Mouse (Mus musculus) subcutaneous adipose tissue, adult 2 months (tissue): ENCODE results near the gene Gm17689. TPM values are rescaled to one million over a fixed set of nuclear protein-coding genes. Genes with fewer than 3 reads are reported as not detected.

Experiments used
- polyA plus RNA-seq: library from polyadenylated mRNA; depleted of rRNA; stranded (reverse); fragments of >200 nt; gene quantifications from 2 replicates; pipeline ENCODE4 v1.2.3, GENCODE M21; 2012; ENCODE audit warnings: low replicate concordance; rRNA removed

Gene Gm17689
- polyA plus RNA-seq, result not detected in 2 replicates

DNA sequence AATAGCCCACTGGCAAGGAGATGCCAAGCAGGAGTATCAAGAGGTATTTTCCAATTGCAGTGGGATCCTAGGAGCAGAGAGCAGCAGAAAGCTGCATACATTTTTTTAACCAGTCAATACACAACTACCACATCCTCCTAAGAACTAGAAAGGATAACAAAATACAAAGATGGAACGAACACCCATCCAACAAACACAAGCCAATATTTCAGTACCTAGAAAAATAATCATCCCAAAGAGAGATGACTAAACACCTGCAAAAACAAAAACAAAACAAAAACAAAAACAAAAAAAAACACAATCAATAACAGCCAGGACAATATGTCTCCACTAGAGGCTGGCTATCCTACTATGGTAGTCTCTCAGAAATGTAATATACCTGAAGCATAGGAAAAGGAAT lies at the start of gene Gm17689:
Gm17689 (minus strand) TSS at position 101 of the 400 bp plus-strand sequence.

GRCm38 (mm10) chr9:36541863-36542262 lies 40.6 kb downstream of the Gm17689 start, which contains the start of gene Gm5615:
Gm5615 (minus strand) TSS chr9:36541963.

Other genes starting within 250 kb of the Gm17689 start
- gene Gm7257, start 150.8 kb downstream of the Gm17689 start, polyA plus RNA-seq, result not detected in 2 replicates
- not detected in 2 replicates for gene Gm9513, start 107.0 kb downstream of the Gm17689 start, polyA plus RNA-seq
- gene Gm5615, start 40.7 kb downstream of the Gm17689 start, polyA plus RNA-seq, result not detected in 2 replicates
- 0.32 TPM in 1 of 2 replicates, not detected in the other for gene A630095E13Rik, start 60.7 kb upstream of the Gm17689 start, polyA plus RNA-seq
- gene Acrv1, start 110.6 kb upstream of the Gm17689 start, polyA plus RNA-seq, result not detected in 2 replicates
- gene Chek1, start 144.4 kb upstream of the Gm17689 start, polyA plus RNA-seq, result 0.09 and 2.6 TPM in 2 replicates
- gene Stt3a, start 185.0 kb upstream of the Gm17689 start, polyA plus RNA-seq, result 202 and 364 TPM in 2 replicates
- 74.8 and 106 TPM in 2 replicates for gene Ei24, start 214.8 kb upstream of the Gm17689 start, polyA plus RNA-seq
- 2.3 and 7.8 TPM in 2 replicates for gene Fez1, start 239.2 kb upstream of the Gm17689 start, polyA plus RNA-seq